ENCODE assay signal across 25 mouse cellular contexts in the genomic region with DNA sequence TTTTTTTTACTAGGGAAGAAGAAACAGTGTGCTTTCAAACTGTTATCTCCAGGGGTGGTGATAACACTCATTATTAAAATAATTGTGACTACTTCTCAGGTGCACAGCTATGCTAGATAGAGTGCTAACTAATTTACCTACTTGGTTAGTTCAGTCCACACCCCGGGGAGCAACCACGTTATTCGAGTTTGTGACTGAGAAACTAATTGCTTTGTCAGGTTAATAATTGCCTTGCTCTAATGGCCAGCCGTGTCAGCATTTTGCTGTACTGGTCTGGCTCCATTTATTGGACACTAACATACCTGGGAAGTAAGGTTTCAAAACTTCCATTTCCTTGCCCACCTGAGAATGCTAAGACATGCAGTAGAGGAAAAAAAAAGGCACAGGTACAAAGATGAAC.
DNase-seq lines count a peak whose midpoint lies in the region; ATAC-seq lines count a peak whose summit lies in the region.
"Had no signal": no experiment of that assay in that cellular context is flagged by ENCODE, and none has a peak within 500 bp of the region (broad histone marks: within the 10 kb centered on the region; RNA-seq: fewer than 3 reads in every experiment).

No protein-coding gene starts in this region.

- no peak overlapping the region for H3K9ac ChIP-seq in intestine, embryonic 16.5 days (ENCODE audit: low read depth, low read length)
- no peak overlapping the region for H3K9ac ChIP-seq in kidney, embryonic 15.5 days
- H3K9ac ChIP-seq in midbrain, embryonic 13.5 days (replicated peaks), result no peak overlapping the region
- H3K9ac ChIP-seq: embryonic facial prominence, embryonic 12.5 days; forebrain, embryonic 15.5 days; heart, embryonic 12.5 days; hindbrain, embryonic 15.5 days; lung, embryonic 15.5 days had no signal

- H3K9me3 ChIP-seq in intestine, embryonic 16.5 days (ENCODE audit: control insufficient read depth, low read length), result no peaks in the 10 kb centered on the region
- no peaks in the 10 kb centered on the region for H3K9me3 ChIP-seq in kidney, embryonic 15.5 days (replicated peaks)
- H3K9me3 ChIP-seq in midbrain, embryonic 13.5 days, result no peaks in the 10 kb centered on the region
- H3K9me3 ChIP-seq: embryonic facial prominence, embryonic 12.5 days; forebrain, embryonic 15.5 days; heart, embryonic 12.5 days; hindbrain, embryonic 15.5 days; lung, embryonic 15.5 days; midbrain, embryonic 10.5 days had no signal

- H3K4me2 ChIP-seq in intestine, embryonic 16.5 days (ENCODE audit: low read depth, low read length), result no peak overlapping the region
- H3K4me2 ChIP-seq in kidney, embryonic 15.5 days, result no peak overlapping the region
- H3K4me2 ChIP-seq in midbrain, embryonic 13.5 days (replicated peaks), result no peak overlapping the region
- H3K4me2 ChIP-seq: embryonic facial prominence, embryonic 12.5 days; forebrain, embryonic 15.5 days; heart, embryonic 12.5 days; hindbrain, embryonic 15.5 days; lung, embryonic 15.5 days had no signal

- DNase-seq in kidney, adult 18-20 months, result peak; percentile 12
- peak; percentile 46 to 54 for DNase-seq in kidney, postnatal 25 days
- no peak for DNase-seq in right cerebral cortex, postnatal 4 days
- no peak for DNase-seq in gastrocnemius, postnatal 14 days
- DNase-seq: adrenal gland, adult 8-10 months; B cell, adult 2 months; cerebellum, adult 11 months; cerebellum, adult 9-11 months; embryo, embryonic 11 days; gastrocnemius, adult 2 months; heart, adult 2 months; heart, postnatal 4 days; liver; right cerebral cortex, adult 18-20 months; thymus, postnatal 4 days had no signal

- H3K4me3 ChIP-seq in intestine, embryonic 16.5 days (ENCODE audit: low read length), result no peak overlapping the region
- no peak overlapping the region for H3K4me3 ChIP-seq in kidney, embryonic 15.5 days (replicated peaks)
- no peak overlapping the region for H3K4me3 ChIP-seq in midbrain, embryonic 13.5 days (replicated peaks)
- H3K4me3 ChIP-seq: embryonic facial prominence, embryonic 12.5 days; forebrain, embryonic 15.5 days; gastrocnemius, adult 2 months; heart, adult 2 months; heart, embryonic 12.5 days; hindbrain, embryonic 15.5 days; lung, embryonic 15.5 days; midbrain, embryonic 10.5 days had no signal

- whole genome bisulfite sequencing in intestine, embryonic 16.5 days, result 51% methylated on average over 4 of the region's 4 CpGs
- WGBS in kidney, embryonic 15.5 days, result 48% methylated on average over 4 of the region's 4 CpGs
- WGBS in midbrain, embryonic 13.5 days, result 75% methylated on average over 4 of the region's 4 CpGs

- H3K27me3 ChIP-seq in intestine, embryonic 16.5 days (replicated peaks; ENCODE audit: control insufficient read depth, insufficient read depth, low read length), result no peaks in the 10 kb centered on the region
- no peaks in the 10 kb centered on the region for H3K27me3 ChIP-seq in kidney, embryonic 15.5 days
- H3K27me3 ChIP-seq in midbrain, embryonic 13.5 days, result no peaks in the 10 kb centered on the region
- H3K27me3 ChIP-seq: embryonic facial prominence, embryonic 12.5 days; forebrain, embryonic 15.5 days; heart, embryonic 12.5 days; hindbrain, embryonic 15.5 days; lung, embryonic 15.5 days had no signal

- no peak overlapping the region for H3K27ac ChIP-seq in intestine, embryonic 16.5 days (ENCODE audit: low read length)
- peak overlapping the region; percentile 27; the same call in 1 of the 2 replicates for H3K27ac ChIP-seq in kidney, embryonic 15.5 days
- no peak overlapping the region for H3K27ac ChIP-seq in midbrain, embryonic 13.5 days
- H3K27ac ChIP-seq: embryonic facial prominence, embryonic 12.5 days; forebrain, embryonic 15.5 days; gastrocnemius, adult 2 months; heart, adult 2 months; hindbrain, embryonic 15.5 days; lung, embryonic 15.5 days; midbrain, embryonic 10.5 days had no signal

- ATAC-seq in intestine, embryonic 16.5 days, result peak; percentile 76; the same call in 1 of the 2 replicates
- ATAC-seq in kidney, embryonic 15.5 days (replicated peaks; ENCODE audit: low FRiP score), result peak; percentile 73
- ATAC-seq in midbrain, embryonic 13.5 days, result no peak
- ATAC-seq: forebrain, embryonic 15.5 days; midbrain, embryonic 16.5 days had no signal

- intact Hi-C loops in gastrocnemius, postnatal 14 days (cut with DNase I; ENCODE audit: low total_unique reads), result no loop called here

- no peaks in the 10 kb centered on the region for H3K36me3 ChIP-seq in intestine, embryonic 16.5 days (ENCODE audit: control insufficient read depth, insufficient read depth, low read length)
- no peaks in the 10 kb centered on the region for H3K36me3 ChIP-seq in kidney, embryonic 15.5 days
- no peaks in the 10 kb centered on the region for H3K36me3 ChIP-seq in midbrain, embryonic 13.5 days
- H3K36me3 ChIP-seq: embryonic facial prominence, embryonic 12.5 days; forebrain, embryonic 15.5 days; heart, embryonic 12.5 days; hindbrain, embryonic 15.5 days; lung, embryonic 15.5 days; midbrain, embryonic 10.5 days had no signal

- H3K4me1 ChIP-seq in intestine, embryonic 16.5 days (ENCODE audit: control insufficient read depth, insufficient read depth, low read length), result no peaks in the 10 kb centered on the region
- 0 out of 2 replicates have a peak, but pooled peaks cover 4% of the 10 kb centered on the region for H3K4me1 ChIP-seq in kidney, embryonic 15.5 days
- no peaks in the 10 kb centered on the region for H3K4me1 ChIP-seq in midbrain, embryonic 13.5 days (replicated peaks)
- H3K4me1 ChIP-seq: embryonic facial prominence, embryonic 12.5 days; forebrain, embryonic 15.5 days; heart, embryonic 12.5 days; hindbrain, embryonic 15.5 days; lung, embryonic 15.5 days; midbrain, embryonic 10.5 days had no signal

Comparison
In these comparisons a context has a peak if more than half of its experiments do, and no peak if none do; other contexts are left out.
1. DNase-seq: peak in kidney, adult 18-20 months (single experiment) and kidney, postnatal 25 days (2 of 2); none in right cerebral cortex, postnatal 4 days (single experiment) and gastrocnemius, postnatal 14 days (single experiment).